11 mouse cellular contexts compared by ENCODE assay signal in the genomic region with DNA sequence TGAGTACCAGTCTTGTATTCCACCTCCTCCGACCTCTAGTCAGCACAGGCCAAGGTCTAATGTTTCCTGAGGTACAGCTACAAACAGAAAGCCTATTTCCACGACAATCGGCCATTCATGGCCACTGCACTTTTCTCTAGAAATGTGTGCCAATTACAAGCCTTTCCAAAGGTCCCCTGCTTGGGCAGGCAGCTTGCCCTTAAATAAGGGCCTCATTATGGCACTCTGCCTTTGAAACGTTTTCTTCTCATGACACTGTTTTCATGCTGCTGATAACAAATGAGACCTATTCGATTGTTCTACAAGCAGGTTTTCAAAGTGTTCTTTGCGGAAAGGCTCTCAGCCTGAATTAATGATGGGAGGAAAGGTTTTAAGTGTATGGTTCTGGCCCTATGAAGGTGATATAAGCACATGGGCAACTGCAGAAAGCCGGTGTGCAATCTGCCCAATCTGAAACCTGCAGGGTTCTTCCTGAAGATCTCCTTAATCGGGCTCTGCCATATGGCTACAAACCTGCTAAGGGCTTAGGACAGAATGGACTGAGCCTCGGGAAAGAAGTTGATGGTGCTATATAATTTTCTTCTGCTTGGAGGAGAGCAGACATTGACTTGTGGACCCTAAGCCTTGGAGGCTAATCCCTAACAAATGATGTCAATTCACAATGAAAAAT. TPM values are rescaled to one million over a fixed set of nuclear protein-coding genes. Genes with fewer than 3 reads are reported as not detected.
DNase-seq lines count a peak whose midpoint lies in the region; ATAC-seq and TF ChIP-seq lines count a peak whose summit lies in the region.
"Had no signal": no experiment of that assay in that cellular context is flagged by ENCODE, and none has a peak within 500 bp of the region (broad histone marks: within the 10 kb centered on the region; RNA-seq: fewer than 3 reads in every experiment).

No protein-coding gene starts in this region.

- H3K4me1 ChIP-seq in lung, embryonic 15.5 days: peaks cover 49% of the 10 kb centered on the region
- peaks cover 15% of the 10 kb centered on the region for H3K4me1 ChIP-seq in lung, postnatal 0 days (ENCODE audit: insufficient read depth, low read depth, low read length)
- peaks cover 60% of the 10 kb centered on the region for H3K4me1 ChIP-seq in hindbrain, embryonic 10.5 days (replicated peaks)
- H3K4me1 ChIP-seq: megakaryocyte, embryonic 14.5 days had no signal

- H3K27ac ChIP-seq in lung, embryonic 15.5 days: peak overlapping the region; percentile 50
- H3K27ac ChIP-seq in lung, postnatal 0 days (ENCODE audit: low read length): no peak overlapping the region
- peak overlapping the region; percentile 71 for H3K27ac ChIP-seq in hindbrain, embryonic 10.5 days

- no peak for ATAC-seq in lung, embryonic 15.5 days (ENCODE audit: borderline replicate concordance, extremely low read depth, low FRiP score, low TSS enrichment)
- ATAC-seq in lung, postnatal 0 days: no peak
- no peak for ATAC-seq in megakaryocyte progenitor cell, adult 5-6 weeks (replicated peaks; ENCODE audit: poor library complexity)
- ATAC-seq in activated CD4-positive, CD25-positive, alpha-beta regulatory T cell, adult 4 months: no peak

- TF ChIP-seq CTCF in lung, postnatal 0 days (IDR thresholded peaks at IDR 0.05): no peak

- no peak for TF ChIP-seq EP300 in lung, postnatal 0 days (IDR thresholded peaks at IDR 0.05)

- DNase-seq in lung, postnatal 0 days (ENCODE audit: low spot score): no peak
- peak; percentile 93 for DNase-seq in cerebellum, adult 9-11 months
- no peak for DNase-seq in hindbrain, embryonic 10.5 days (ENCODE audit: low spot score)
- peak; percentile 43 for DNase-seq in retina, embryonic 14.5 days (ENCODE audit: low spot score)
- DNase-seq in thymus, postnatal 36 days: no peak
- DNase-seq: kidney, postnatal 10 days had no signal

- 54% methylated on average over 9 of the region's 9 CpGs for WGBS in lung, embryonic 15.5 days
- 46% methylated on average over 9 of the region's 9 CpGs for WGBS in lung, postnatal 0 days
- 41% methylated on average over 9 of the region's 9 CpGs for WGBS in hindbrain, embryonic 10.5 days

- H3K9me3 ChIP-seq in lung, embryonic 15.5 days: no peaks in the 10 kb centered on the region
- H3K9me3 ChIP-seq in lung, postnatal 0 days (ENCODE audit: low read length): no peaks in the 10 kb centered on the region
- H3K9me3 ChIP-seq in hindbrain, embryonic 10.5 days: no peaks in the 10 kb centered on the region

- H3K4me2 ChIP-seq in lung, embryonic 15.5 days: no peak overlapping the region
- no peak overlapping the region for H3K4me2 ChIP-seq in lung, postnatal 0 days (replicated peaks; ENCODE audit: low read depth, low read length)

- H3K9ac ChIP-seq in lung, embryonic 15.5 days: no peak overlapping the region
- H3K9ac ChIP-seq in lung, postnatal 0 days (replicated peaks; ENCODE audit: low read depth): no peak overlapping the region

- no peaks in the 10 kb centered on the region for H3K36me3 ChIP-seq in lung, embryonic 15.5 days
- no peaks in the 10 kb centered on the region for H3K36me3 ChIP-seq in lung, postnatal 0 days (ENCODE audit: insufficient read depth, low read length)
- peaks cover 30% of the 10 kb centered on the region for H3K36me3 ChIP-seq in hindbrain, embryonic 10.5 days

- no peak overlapping the region for H3K4me3 ChIP-seq in lung, embryonic 15.5 days
- H3K4me3 ChIP-seq in lung, postnatal 0 days (ENCODE audit: low read depth, low read length): no peak overlapping the region
- H3K4me3 ChIP-seq in hindbrain, embryonic 10.5 days: no peak overlapping the region
- H3K4me3 ChIP-seq: megakaryocyte, embryonic 14.5 days had no signal

- H3K27me3 ChIP-seq in lung, embryonic 15.5 days: no peaks in the 10 kb centered on the region
- no peaks in the 10 kb centered on the region for H3K27me3 ChIP-seq in lung, postnatal 0 days (replicated peaks; ENCODE audit: insufficient read depth, low read length)
- no peaks in the 10 kb centered on the region for H3K27me3 ChIP-seq in hindbrain, embryonic 10.5 days (ENCODE audit: insufficient read depth, poor library complexity, severe bottlenecking)
- H3K27me3 ChIP-seq: CH12.LX had no signal

RNA-seq across cellular contexts. Expression of gene Mtcl1, which starts 47.8 kb away (rescaled TPM):
- polyA plus RNA-seq in lung, embryonic 15.5 days (2015; fragmentation: Nextera tagmentation; extraction: Ambion mirVana): 7.9 and 10.4 TPM in 2 replicates
- polyA plus RNA-seq in lung, postnatal 0 days (2015; fragmentation: Nextera tagmentation; extraction: Ambion mirVana): 8.6 and 9.9 TPM in 2 replicates
- 52.8 and 89.7 TPM in 2 replicates for polyA plus RNA-seq in hindbrain, embryonic 10.5 days (2016; fragmentation: Nextera tagmentation; extraction: Ambion mirVana)
- not detected in 2 replicates for total RNA-seq in megakaryocyte progenitor cell, adult 5-6 weeks (2015)
- 0.14 TPM in 1 of 2 replicates, not detected in the other for total RNA-seq in megakaryocyte progenitor cell, adult 5-6 weeks (2017)
- not detected for polyA plus RNA-seq in activated CD4-positive, CD25-positive, alpha-beta regulatory T cell, adult 4 months (2017; shearing (Covaris generic))
- total RNA-seq: CH12.LX had no signal

Comparison
In these comparisons a context has a peak if more than half of its experiments do, and no peak if none do; other contexts are left out.
1. DNase-seq: peak in cerebellum, adult 9-11 months (single experiment) and retina, embryonic 14.5 days (single experiment); none in lung, postnatal 0 days (single experiment), hindbrain, embryonic 10.5 days (single experiment) and thymus, postnatal 36 days (0 of 2).